Mouse (Mus musculus): ENCODE results near the gene Ms4a7. TPM values are rescaled to one million over a fixed set of nuclear protein-coding genes. Genes with fewer than 3 reads are reported as not detected.

Ms4a7 gene
- total and polyA plus RNA-seq, 3 experiments: 1.8 to 4.3 (median 3.2) TPM

DNA sequence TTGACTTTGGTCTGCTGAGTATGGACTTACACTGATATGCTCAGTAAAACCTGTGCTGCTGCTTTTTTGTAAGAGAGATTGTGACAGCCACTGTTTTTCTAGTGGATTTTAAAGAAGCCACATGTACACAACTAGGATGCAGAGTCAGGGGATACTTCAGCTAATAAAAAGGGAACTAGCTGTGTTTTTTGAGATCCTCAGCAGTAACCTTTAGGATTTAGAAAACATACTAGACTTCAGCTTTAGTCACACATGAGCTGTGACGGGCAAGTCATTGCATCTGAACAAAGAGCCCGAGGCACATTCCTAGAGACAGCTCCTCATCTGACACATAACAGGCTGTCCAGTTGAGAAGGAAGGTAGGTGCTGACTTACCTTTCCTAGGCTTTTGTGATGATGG is 39.3 kb upstream of the Ms4a7 start, which contains the start of gene Ms4a4a:
Ms4a4a (plus strand) TSS at position 251 of the 400 bp plus-strand sequence.
- no peaks in the 10 kb centered on the region for H3K27me3 ChIP-seq (replicated peaks)
- no peaks in the 10 kb centered on the region for H3K36me3 ChIP-seq (replicated peaks in 1 of 2; ENCODE audit: control insufficient read depth in 1 of 2, insufficient read depth in 1 of 2, low read length in 1 of 2)
- no peaks in the 10 kb centered on the region for H3K79me2 ChIP-seq (replicated peaks; ENCODE audit: control insufficient read depth, extremely low read depth, insufficient read depth, poor library complexity, severe bottlenecking)
- H3K4me3 ChIP-seq (replicated peaks in 1 of 3; ENCODE audit: low read depth in 2 of 3, low read length in 2 of 3, poor library complexity in 1 of 3): no peak within 1 kb of the TSS
- DNase-seq (ENCODE audit: extremely low read depth): no peak
- dilution Hi-C loops (cut with MboI; ENCODE audit: extremely low pct_ligation_motif_present, extremely low pct_unique_long_range_greater_than_20kb, low sequenced_read_pairs) (no loop called here), in situ Hi-C loops (cut with MboI; ENCODE audit: low pct_ligation_motif_present, low pct_unique_long_range_greater_than_20kb, low sequenced_read_pairs) (no loop called here)
- H3K9ac ChIP-seq (ENCODE audit: insufficient read depth, low read depth): no peak within 1 kb of the TSS
- no peak within 1 kb of the TSS for H3K27ac ChIP-seq (ENCODE audit: insufficient read depth, low read depth)
- peaks cover 0 to 14% of the 10 kb centered on the region in 2 experiments; a peak in 1 of 4 replicates for H3K4me1 ChIP-seq (ENCODE audit: control insufficient read depth in 1 of 2, insufficient read depth in 2 of 2)
- H3K4me2 ChIP-seq (ENCODE audit: insufficient read depth, low read depth, poor library complexity, severe bottlenecking): no peak within 1 kb of the TSS
- H3K9me3 ChIP-seq (replicated peaks; ENCODE audit: low read length): no peaks in the 10 kb centered on the region
- no peak for TF ChIP-seq ZMIZ1 (IDR thresholded peaks at IDR 0.05; ENCODE audit: low read depth, low read length)
- TF ChIP-seq ZKSCAN1 (IDR thresholded peaks at IDR 0.05; ENCODE audit: borderline replicate concordance, low read depth, low read length): no peak
- no peak for TF ChIP-seq KAT2A (IDR thresholded peaks at IDR 0.05; ENCODE audit: insufficient replicate concordance, low read length)
- no peak for TF ChIP-seq USF1 (IDR thresholded peaks at IDR 0.05; ENCODE audit: low read depth, low read length)
- no peak for TF ChIP-seq RAD21 (IDR thresholded peaks at IDR 0.05; ENCODE audit: low read depth, low read length)
- no peak for TF ChIP-seq TBP (conservative IDR thresholded peaks at IDR 0.05; ENCODE audit: low read depth, low read length)
- no peak for TF ChIP-seq MYC (IDR thresholded peaks at IDR 0.05; ENCODE audit: low read depth, low read length)
- TF ChIP-seq BHLHE40 (IDR thresholded peaks at IDR 0.05; ENCODE audit: low read depth, low read length): no peak

DNA sequence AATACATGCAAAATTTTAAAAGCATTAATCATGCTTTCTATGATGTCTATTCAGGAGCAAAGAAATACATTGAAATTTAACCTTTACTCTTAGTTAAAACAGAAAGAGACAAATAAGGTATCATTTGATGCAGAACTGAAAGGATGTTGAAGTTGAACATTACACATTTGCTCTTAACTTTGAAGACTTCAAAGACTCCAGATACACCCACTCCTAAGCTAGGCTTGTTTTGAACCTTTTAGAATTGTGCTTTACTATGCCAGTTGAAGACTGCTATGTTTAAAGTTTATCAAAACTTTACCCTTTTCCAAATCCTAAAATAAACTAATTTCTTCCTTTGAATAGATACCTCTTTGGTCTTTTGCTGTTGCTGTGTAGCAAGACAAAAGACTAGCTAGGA is 35.2 kb upstream of the Ms4a7 start:
- Histone ChIP-seq H3K4me1 (ENCODE audit: control insufficient read depth in 1 of 2, insufficient read depth in 2 of 2) (peaks cover 0 to 12% of the 10 kb centered on the region in 2 experiments; a peak in 1 of 4 replicates), H3K9ac (ENCODE audit: insufficient read depth, low read depth) (no peak overlapping the region), H3K4me2 (ENCODE audit: insufficient read depth, low read depth, poor library complexity, severe bottlenecking) (no peak overlapping the region), H3K79me2 (replicated peaks; ENCODE audit: control insufficient read depth, extremely low read depth, insufficient read depth, poor library complexity, severe bottlenecking) (no peaks in the 10 kb centered on the region), H3K9me3 (replicated peaks; ENCODE audit: low read length) (no peaks in the 10 kb centered on the region), H3K27me3 (replicated peaks) (no peaks in the 10 kb centered on the region), H3K4me3 (replicated peaks in 1 of 3; ENCODE audit: low read depth in 2 of 3, low read length in 2 of 3, poor library complexity in 1 of 3) (no peak overlapping the region), H3K27ac (ENCODE audit: insufficient read depth, low read depth) (no peak overlapping the region), H3K36me3 (replicated peaks in 1 of 2; ENCODE audit: control insufficient read depth in 1 of 2, insufficient read depth in 1 of 2, low read length in 1 of 2) (no peaks in the 10 kb centered on the region)
- dilution Hi-C loops (cut with MboI; ENCODE audit: extremely low pct_ligation_motif_present, extremely low pct_unique_long_range_greater_than_20kb, low sequenced_read_pairs) (no loop called here), in situ Hi-C loops (cut with MboI; ENCODE audit: low pct_ligation_motif_present, low pct_unique_long_range_greater_than_20kb, low sequenced_read_pairs) (no loop called here)
- TF ChIP-seq ZC3H11A (IDR thresholded peaks at IDR 0.05; ENCODE audit: low read depth, low read length): no peak
- no peak for TF ChIP-seq IRF4 (IDR thresholded peaks at IDR 0.05; ENCODE audit: low read depth, low read length)
- no peak for TF ChIP-seq KAT2A (IDR thresholded peaks at IDR 0.05; ENCODE audit: insufficient replicate concordance, low read length)
- no peak for TF ChIP-seq SMC3 (IDR thresholded peaks at IDR 0.05; ENCODE audit: low read depth, low read length)
- TF ChIP-seq ETS1 (conservative IDR thresholded peaks at IDR 0.05; ENCODE audit: low read depth, low read length): no peak
- no peak for TF ChIP-seq PAX5 (IDR thresholded peaks at IDR 0.05; ENCODE audit: low read length)
- no peak for TF ChIP-seq MAFK (IDR thresholded peaks at IDR 0.05; ENCODE audit: insufficient replicate concordance, low read length)
- no peak for TF ChIP-seq ZNF384 (IDR thresholded peaks at IDR 0.05; ENCODE audit: low read depth, low read length)
- no peak for TF ChIP-seq SIN3A (IDR thresholded peaks at IDR 0.05; ENCODE audit: low read length)
- no peak for TF ChIP-seq MAX (IDR thresholded peaks at IDR 0.05; ENCODE audit: low read length)
- no peak for TF ChIP-seq NRF1 (IDR thresholded peaks at IDR 0.05; ENCODE audit: low read depth, low read length)
- TF ChIP-seq POLR2A (IDR thresholded peaks at IDR 0.05; ENCODE audit: low read depth, low read length): no peak
- no peak for TF ChIP-seq E2F4 (IDR thresholded peaks at IDR 0.05; ENCODE audit: insufficient replicate concordance, low read depth, low read length)
- TF ChIP-seq CTCF (conservative IDR thresholded peaks at IDR 0.05 in 1 of 2, IDR thresholded peaks at IDR 0.05 in 1 of 2; ENCODE audit: low read depth in 2 of 2, low read length in 2 of 2): no peak
- no peak for TF ChIP-seq ZKSCAN1 (IDR thresholded peaks at IDR 0.05; ENCODE audit: borderline replicate concordance, low read depth, low read length)
- no peak for TF ChIP-seq MEF2A (IDR thresholded peaks at IDR 0.05; ENCODE audit: borderline replicate concordance, low read depth, low read length)
- no peak for TF ChIP-seq ZMIZ1 (IDR thresholded peaks at IDR 0.05; ENCODE audit: low read depth, low read length)
- no peak for TF ChIP-seq JUN (IDR thresholded peaks at IDR 0.05; ENCODE audit: insufficient read depth, low read depth, low read length)
- TF ChIP-seq MXI1 (IDR thresholded peaks at IDR 0.05; ENCODE audit: low read depth, low read length): no peak
- no peak for TF ChIP-seq EP300 (IDR thresholded peaks at IDR 0.05; ENCODE audit: low read length)
- DNase-seq (ENCODE audit: extremely low read depth): no peak
